Mouse (Mus musculus): ENCODE data around the gene Efemp2. TPM values are rescaled to one million over a fixed set of nuclear protein-coding genes. Genes with fewer than 3 reads are reported as not detected.
"Not testable (repeated sequence)": the region's sequence is repeated elsewhere in the genome, so short reads cannot be mapped to it uniquely, and the experiment has no call there.

Gene Efemp2
- polyA plus RNA-seq, 1 experiment from 2014 or later = 179 TPM

DNA sequence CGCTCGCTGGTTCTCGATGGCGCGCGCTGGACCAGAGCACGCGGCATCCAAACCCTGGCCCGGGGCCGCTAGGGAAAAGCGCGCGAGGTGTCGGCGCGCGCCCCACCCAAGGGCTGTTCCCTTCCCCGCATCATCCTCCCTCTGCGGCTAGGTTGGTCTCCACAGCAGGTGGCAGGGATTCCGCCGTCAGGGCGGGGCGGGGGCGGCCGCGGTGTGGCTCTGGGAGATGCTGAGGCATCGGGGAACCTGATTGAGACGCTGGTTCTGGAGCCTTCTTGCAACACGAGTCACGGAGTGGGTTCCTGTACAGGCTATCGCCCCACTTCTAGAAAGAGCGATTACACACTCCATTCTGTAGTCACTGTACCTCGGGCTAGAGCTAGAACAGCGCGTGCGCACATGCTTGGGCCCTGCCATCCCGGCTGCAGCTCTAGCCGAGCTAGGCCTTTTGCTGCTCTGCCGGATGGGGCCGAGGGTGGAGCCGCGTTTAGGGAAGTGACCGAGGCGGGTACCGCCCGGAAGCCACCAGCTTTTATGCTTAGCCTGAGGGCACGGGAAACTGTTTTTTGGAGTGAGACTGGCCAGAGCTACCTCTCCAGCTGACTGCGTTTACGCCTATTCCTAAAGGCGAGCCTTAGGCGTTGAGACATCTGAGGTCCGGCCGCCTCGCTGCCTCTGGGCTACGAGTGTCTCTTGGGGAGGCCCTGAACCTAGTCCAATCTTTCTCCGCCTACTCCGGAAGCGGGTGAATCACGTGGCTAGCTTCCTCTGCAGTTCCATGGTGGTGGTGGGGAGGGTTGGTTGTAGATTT is 17.3 kb downstream of the Efemp2 start:
- peak overlapping the region; percentile 100 for H3K27ac ChIP-seq
- H3K36me3 ChIP-seq = peaks cover 46% of the 10 kb centered on the region
- H3K4me1 ChIP-seq = peaks cover 57% of the 10 kb centered on the region
- no peaks in the 10 kb centered on the region for H3K27me3 ChIP-seq
- WGBS = under 1% methylated on average over 59 of the region's 59 CpGs
- peak; percentile 13 for ATAC-seq (replicated peaks; ENCODE audit: low FRiP score)
- H3K9me3 ChIP-seq (replicated peaks) = no peaks in the 10 kb centered on the region
- peak overlapping the region; percentile 76 for H3K4me2 ChIP-seq
- peak overlapping the region; percentile 74 for H3K4me3 ChIP-seq (replicated peaks)
- H3K9ac ChIP-seq = peak overlapping the region; percentile 87

DNA sequence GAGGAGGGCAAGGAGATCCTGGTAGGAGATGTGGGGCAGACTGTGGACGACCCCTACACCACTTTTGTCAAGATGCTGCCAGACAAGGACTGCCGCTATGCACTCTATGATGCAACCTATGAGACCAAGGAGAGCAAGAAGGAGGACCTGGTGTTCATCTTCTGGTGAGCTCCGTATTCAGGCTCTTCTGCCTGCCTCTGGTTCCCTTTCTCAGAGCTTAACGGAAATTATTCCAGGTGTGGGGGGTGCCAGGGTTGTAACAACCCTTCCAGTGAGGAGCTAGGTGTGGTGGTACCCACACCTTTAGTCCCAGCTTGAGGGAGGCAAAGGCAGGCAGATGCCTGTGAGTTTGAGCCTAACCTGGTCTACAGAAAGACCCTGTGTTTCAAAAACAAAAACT is 18.9 kb downstream of the Efemp2 start:
- Histone ChIP-seq H3K27ac (no peak overlapping the region), H3K36me3 (peaks cover 60% of the 10 kb centered on the region), H3K4me3 (replicated peaks) (no peak overlapping the region; the same call in 1 of the 2 replicates), H3K9ac (0 out of 2 replicates have a peak overlapping the region, but pooled peaks have one; percentile 87), H3K9me3 (replicated peaks) (no peaks in the 10 kb centered on the region), H3K27me3 (no peaks in the 10 kb centered on the region), H3K4me2 (peak overlapping the region; percentile 76), H3K4me1 (peaks cover 42% of the 10 kb centered on the region)
- ATAC-seq (replicated peaks; ENCODE audit: low FRiP score) = no peak
- WGBS = 79% methylated on average over 4 of the region's 4 CpGs

DNA sequence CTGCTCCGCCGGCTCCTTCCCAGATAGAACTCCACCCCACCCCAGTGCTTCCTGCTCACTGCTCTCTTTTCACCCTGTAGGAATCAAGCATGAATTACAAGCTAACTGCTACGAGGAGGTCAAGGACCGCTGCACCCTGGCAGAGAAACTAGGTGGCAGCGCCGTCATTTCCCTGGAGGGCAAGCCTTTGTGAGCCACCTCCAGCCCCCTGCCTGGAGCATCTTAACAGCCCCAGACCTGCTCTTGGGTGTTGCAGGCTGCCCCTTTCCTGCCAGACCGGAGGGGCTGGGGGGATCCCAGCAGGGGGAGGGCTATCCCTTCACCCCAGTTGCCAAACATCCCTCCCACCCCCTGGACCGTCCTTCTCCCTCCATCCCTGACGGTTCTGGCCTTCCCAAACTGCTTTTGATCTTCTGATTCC is 19.6 kb downstream of the Efemp2 start:
- 43% methylated on average over 9 of the region's 9 CpGs for WGBS
- H3K27me3 ChIP-seq; H3K9me3 ChIP-seq (replicated peaks); H3K27ac ChIP-seq; H3K4me3 ChIP-seq (replicated peaks); ATAC-seq (replicated peaks; ENCODE audit: low FRiP score); H3K4me2 ChIP-seq; H3K9ac ChIP-seq: not testable (repeated sequence)
- Histone ChIP-seq H3K36me3 (peaks cover 63% of the 10 kb centered on the region), H3K4me1 (peaks cover 40% of the 10 kb centered on the region)

DNA sequence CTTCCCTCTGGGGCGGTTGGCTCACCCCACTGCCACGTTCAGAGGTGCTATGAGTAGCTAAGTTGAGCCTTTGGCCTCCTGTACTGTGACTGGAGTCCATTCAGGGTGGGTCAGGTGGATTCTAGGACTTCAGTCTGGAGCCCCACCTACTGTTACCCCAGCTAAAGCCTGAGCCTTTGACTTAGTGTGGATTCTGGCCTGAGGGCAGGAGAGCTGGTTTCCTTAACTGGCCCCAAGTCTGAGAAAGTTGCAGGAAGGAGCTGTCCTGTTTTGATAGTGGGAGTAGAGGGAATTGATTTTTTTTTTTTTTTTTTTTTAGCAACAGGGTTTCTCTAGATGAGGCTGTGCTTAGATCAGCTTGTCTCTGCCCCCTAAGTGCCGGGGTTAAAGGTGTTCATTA is 20.6 kb downstream of the Efemp2 start:
- no peak overlapping the region for H3K4me2 ChIP-seq
- H3K9me3 ChIP-seq (replicated peaks) = no peaks in the 10 kb centered on the region
- WGBS = 83% methylated on average over 3 of the region's 3 CpGs
- H3K9ac ChIP-seq = no peak overlapping the region
- H3K36me3 ChIP-seq = peaks cover 63% of the 10 kb centered on the region
- no peak overlapping the region for H3K4me3 ChIP-seq (replicated peaks)
- no peaks in the 10 kb centered on the region for H3K27me3 ChIP-seq
- H3K4me1 ChIP-seq = peaks cover 33% of the 10 kb centered on the region
- no peak for ATAC-seq (replicated peaks; ENCODE audit: low FRiP score)
- 0 out of 2 replicates have a peak overlapping the region, but pooled peaks have one; percentile 27 for H3K27ac ChIP-seq

DNA sequence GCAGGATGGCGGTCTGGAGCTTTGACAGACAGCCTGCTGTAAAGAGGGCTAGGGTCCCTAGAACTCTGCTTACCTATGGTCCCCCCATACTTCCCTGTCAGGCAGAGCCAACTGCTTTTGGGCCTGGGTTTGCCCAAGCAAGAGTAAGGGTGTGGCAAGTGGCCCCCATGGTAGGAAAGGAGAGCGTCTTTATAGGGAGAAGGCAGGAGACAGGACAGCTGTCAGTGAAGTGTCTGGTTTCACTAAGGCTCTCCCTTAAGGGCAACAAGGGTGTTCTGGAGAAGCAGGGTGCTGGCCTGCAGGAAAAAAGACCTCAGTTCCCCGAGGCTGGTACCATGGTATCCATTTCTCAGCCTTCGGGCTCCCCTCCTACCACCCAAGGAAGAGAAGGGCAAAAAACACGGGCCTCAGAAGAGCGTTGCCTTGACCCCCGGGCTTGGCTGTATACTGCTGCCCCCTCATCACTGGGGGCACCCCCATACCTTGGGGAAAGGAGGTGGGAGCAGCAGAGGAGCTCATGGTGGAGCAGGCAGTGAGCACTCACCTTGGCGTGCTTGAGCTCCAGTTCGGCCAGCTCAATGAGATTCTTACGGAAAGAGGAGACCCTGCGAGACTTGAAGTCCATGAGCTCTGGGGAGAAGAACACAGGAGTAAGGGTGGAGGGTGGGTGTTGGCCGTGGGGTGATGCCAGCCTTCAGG is 21.7 kb downstream of the Efemp2 start:
- Histone ChIP-seq H3K9me3 (replicated peaks) (no peaks in the 10 kb centered on the region), H3K9ac (no peak overlapping the region), H3K27ac (0 out of 2 replicates have a peak overlapping the region, but pooled peaks have one; percentile 27), H3K36me3 (peaks cover 63% of the 10 kb centered on the region), H3K4me1 (peaks cover 25% of the 10 kb centered on the region), H3K4me3 (replicated peaks) (no peak overlapping the region), H3K4me2 (no peak overlapping the region), H3K27me3 (no peaks in the 10 kb centered on the region)
- WGBS = 82% methylated on average over 12 of the region's 12 CpGs
- ATAC-seq (replicated peaks; ENCODE audit: low FRiP score) = no peak

DNA sequence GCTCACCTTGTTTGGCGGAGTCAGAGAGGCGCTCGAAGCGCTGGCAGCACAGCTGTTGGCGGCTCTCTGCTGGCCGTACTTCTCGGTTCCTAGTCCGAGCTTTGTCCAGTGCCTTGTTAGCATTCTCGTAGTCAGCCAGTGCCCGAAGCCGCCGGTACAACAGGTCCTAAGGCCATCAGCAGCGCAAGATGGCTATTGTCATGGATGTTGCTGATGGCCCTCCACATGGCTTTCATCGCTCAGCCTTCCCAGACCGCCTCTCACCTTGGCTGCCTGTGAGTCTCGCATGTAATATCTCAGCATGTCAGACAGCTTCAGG is 22.3 kb downstream of the Efemp2 start:
- H3K27me3 ChIP-seq = no peaks in the 10 kb centered on the region
- no peak overlapping the region for H3K4me2 ChIP-seq
- no peaks in the 10 kb centered on the region for H3K9me3 ChIP-seq (replicated peaks)
- H3K27ac ChIP-seq = no peak overlapping the region
- H3K36me3 ChIP-seq = peaks cover 63% of the 10 kb centered on the region
- H3K4me1 ChIP-seq = peaks cover 25% of the 10 kb centered on the region
- no peak overlapping the region for H3K4me3 ChIP-seq (replicated peaks)
- no peak for ATAC-seq (replicated peaks; ENCODE audit: low FRiP score)
- 86% methylated on average over 16 of the region's 16 CpGs for WGBS
- H3K9ac ChIP-seq = no peak overlapping the region

DNA sequence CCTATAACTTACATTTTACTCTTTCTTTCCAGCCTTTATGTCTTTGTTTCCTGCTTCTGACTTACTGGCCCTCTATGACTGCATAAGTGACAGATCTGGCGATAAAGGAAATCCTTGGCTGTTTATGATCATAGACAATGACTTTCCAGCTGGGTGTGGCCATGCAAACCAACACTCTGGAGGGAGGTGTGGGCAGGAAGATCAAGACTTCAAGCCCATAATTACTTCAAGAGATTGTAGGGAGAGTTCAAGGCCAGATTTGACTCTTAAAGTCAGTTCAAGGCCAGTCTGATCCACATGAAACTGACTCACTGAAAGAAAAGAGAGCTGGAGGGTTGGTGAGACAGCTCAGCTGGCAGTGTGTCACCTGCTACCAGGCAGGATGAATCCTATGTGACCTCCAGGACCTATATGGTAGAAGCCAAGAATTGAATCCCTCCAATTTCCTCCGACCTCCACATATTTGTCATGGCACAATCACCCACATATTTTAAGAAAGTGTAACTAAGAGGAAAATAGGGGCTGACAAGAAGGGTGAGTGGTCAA is 26.6 kb downstream of the Efemp2 start:
- 87% methylated on average over 2 of the region's 2 CpGs for WGBS
- no peaks in the 10 kb centered on the region for H3K4me1 ChIP-seq
- no peak for ATAC-seq (replicated peaks; ENCODE audit: low FRiP score)
- no peak overlapping the region for H3K4me3 ChIP-seq (replicated peaks)
- no peaks in the 10 kb centered on the region for H3K27me3 ChIP-seq
- peaks cover 26% of the 10 kb centered on the region for H3K36me3 ChIP-seq
- no peaks in the 10 kb centered on the region for H3K9me3 ChIP-seq (replicated peaks)
- H3K4me2 ChIP-seq = no peak overlapping the region
- no peak overlapping the region for H3K9ac ChIP-seq
- H3K27ac ChIP-seq = no peak overlapping the region

DNA sequence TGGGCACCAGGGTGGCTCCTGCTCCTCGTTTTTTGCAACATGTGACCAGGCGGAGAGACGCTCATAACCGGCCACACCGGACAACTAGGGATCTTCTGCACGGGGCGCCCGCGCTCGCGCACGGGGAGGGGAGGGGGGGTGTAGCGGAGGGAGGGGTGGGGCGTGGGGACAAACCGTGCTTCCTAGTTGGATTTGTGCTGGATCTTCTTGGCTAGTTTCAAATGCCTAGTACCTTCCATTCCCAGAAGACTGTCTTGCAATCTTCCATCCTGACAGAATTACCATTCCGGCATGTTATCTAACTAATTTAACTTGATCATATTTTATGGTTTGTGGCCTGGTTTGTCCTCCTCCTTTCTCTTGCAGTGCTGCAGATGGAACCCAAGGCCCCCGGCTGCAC is 29.9 kb downstream of the Efemp2 start, which contains the start of gene 1700020D05Rik:
1700020D05Rik (minus strand) TSS at position 101 of the 400 bp plus-strand sequence.
- Histone ChIP-seq H3K36me3 (no peaks in the 10 kb centered on the region), H3K9me3 (replicated peaks) (no peaks in the 10 kb centered on the region), H3K4me1 (no peaks in the 10 kb centered on the region), H3K4me2 (peak within 1 kb of the TSS; percentile 37; the same call in 1 of the 2 replicates), H3K4me3 (replicated peaks) (0 out of 2 replicates have a peak within 1 kb of the TSS, but pooled peaks have one; percentile 12), H3K27ac (no peak within 1 kb of the TSS), H3K27me3 (no peaks in the 10 kb centered on the region), H3K9ac (no peak within 1 kb of the TSS)
- no peak for ATAC-seq (replicated peaks; ENCODE audit: low FRiP score)
- WGBS = 60% methylated on average over 17 of the region's 17 CpGs

DNA sequence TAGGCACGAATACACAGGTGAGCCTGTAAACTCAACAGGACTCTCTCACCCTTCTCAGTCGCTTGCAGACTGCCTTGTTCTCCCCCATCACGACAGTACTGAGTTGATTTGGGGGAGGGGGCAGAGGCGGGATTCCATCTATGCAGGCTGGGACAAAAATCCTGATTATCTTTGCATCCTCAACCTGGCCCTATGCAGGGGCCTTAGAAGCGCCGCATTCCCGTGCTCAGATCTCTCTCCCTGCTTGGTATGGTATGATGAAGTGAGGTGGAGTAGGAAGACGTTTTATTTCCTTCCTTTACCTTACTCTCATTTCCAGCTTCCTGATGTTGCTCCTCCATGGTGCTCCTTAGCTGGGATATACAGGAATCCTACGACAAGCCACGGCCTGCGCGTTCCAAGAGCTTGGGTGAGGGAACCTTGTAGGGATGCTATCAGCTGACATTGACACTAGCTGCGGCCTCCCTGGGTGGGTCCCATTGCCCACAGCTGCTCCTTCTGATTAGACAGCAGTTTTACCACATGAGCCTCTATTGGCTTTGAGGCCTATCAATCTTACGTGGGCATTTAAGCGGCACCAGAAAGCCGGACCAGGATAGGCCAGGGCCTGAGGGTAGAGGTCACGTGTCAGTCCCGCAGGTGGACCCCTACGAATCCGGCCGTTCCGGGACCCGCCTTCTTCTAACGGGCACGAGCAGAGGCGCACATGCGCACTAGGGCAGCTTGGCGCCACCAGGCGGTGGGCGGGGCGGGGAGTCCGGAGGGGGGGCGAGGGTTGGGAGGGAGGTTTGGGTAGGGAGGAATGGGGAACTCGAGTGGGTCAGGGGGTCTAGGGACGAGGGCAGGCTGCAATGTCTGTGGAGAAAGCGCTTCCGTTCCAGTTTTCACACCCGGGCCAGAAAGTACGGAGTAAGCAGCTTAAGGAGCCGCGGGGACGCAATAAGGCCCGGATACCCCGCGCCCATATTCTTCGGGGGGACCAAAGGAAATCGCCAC is 36.6 kb downstream of the Efemp2 start, which contains the start of gene Snx32:
Snx32 (minus strand) TSS at position 508 of the 996 bp plus-strand sequence.
- peak; percentile 99 for ATAC-seq (replicated peaks; ENCODE audit: low FRiP score)
- H3K4me1 ChIP-seq = peaks cover 22% of the 10 kb centered on the region
- H3K27me3 ChIP-seq = no peaks in the 10 kb centered on the region
- H3K36me3 ChIP-seq = no peaks in the 10 kb centered on the region
- peak within 1 kb of the TSS; percentile 75 for H3K4me2 ChIP-seq
- peak within 1 kb of the TSS; percentile 60 for H3K4me3 ChIP-seq (replicated peaks)
- H3K27ac ChIP-seq = peak within 1 kb of the TSS; percentile 60; the same call in 1 of the 2 replicates
- H3K9ac ChIP-seq = peak within 1 kb of the TSS; percentile 57
- H3K9me3 ChIP-seq (replicated peaks) = no peaks in the 10 kb centered on the region
- 3% methylated on average over 47 of the region's 47 CpGs for WGBS

DNA sequence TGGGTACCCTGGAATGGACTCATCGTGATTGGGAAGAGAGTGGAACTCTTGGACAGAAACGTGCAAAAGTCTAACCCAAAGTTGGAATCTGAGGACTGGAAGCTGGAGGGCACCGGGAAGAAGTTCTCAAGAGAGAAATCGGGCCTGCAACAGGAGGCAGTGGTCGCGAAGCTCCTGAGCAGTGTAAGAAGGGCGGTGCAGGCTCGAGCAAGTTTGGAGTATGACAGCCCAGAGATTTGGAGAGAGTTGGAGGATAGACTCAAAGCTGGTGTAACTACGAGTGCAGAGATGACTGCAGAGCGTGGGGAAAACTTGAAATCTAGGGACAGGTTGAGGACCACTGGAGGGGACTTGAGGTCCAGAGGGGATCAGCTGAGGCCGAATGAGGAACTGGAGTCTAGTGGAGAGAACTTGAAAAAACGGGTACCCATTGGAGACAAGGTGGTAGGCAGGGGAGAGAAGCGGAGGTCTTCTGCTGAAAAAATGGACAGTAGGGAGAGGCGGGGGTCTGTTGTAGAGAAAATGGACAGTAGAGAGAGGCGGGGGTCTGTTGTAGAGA is 37.4 kb downstream of the Efemp2 start:
- H3K9me3 ChIP-seq (replicated peaks) = no peaks in the 10 kb centered on the region
- peak overlapping the region; percentile 57 for H3K9ac ChIP-seq
- H3K27ac ChIP-seq = 0 out of 2 replicates have a peak overlapping the region, but pooled peaks have one; percentile 60
- no peaks in the 10 kb centered on the region for H3K36me3 ChIP-seq
- H3K4me1 ChIP-seq = peaks cover 22% of the 10 kb centered on the region
- WGBS = 48% methylated on average over 15 of the region's 15 CpGs
- ATAC-seq (replicated peaks; ENCODE audit: low FRiP score) = no peak
- H3K4me3 ChIP-seq (replicated peaks) = peak overlapping the region; percentile 60
- H3K27me3 ChIP-seq = no peaks in the 10 kb centered on the region
- peak overlapping the region; percentile 75 for H3K4me2 ChIP-seq

Measured in kidney, embryonic 15.5 days (tissue).